Mouse (Mus musculus): Measurements from ENCODE around the gene Cavin4. TPM values are rescaled to one million over a fixed set of nuclear protein-coding genes. Genes with fewer than 3 reads are reported as not detected.

Gene Cavin4
- total RNA-seq (2021) = under 1 TPM; 0.20 to 0.42 TPM
- long read RNA-seq, experiment 1 = 0 reads
- long read RNA-seq, experiment 2 = 0 reads

GRCm38 (mm10) chr4:48663271-48663670, at the start of gene Cavin4:
Cavin4 (plus strand) TSS chr4:48663514.
- DNase-seq (ENCODE audit: low spot score in 2 of 2) = no peak

GRCm38 (mm10) chr4:48615483-48615882, 47.8 kb upstream of the Cavin4 start:
- DNase-seq (ENCODE audit: low spot score in 2 of 2) = no peak

GRCm38 (mm10) chr4:48617201-48617600, 46.1 kb upstream of the Cavin4 start:
- no peak for DNase-seq (ENCODE audit: low spot score in 2 of 2)

GRCm38 (mm10) chr4:48620121-48620520, 43.2 kb upstream of the Cavin4 start:
- no peak for DNase-seq (ENCODE audit: low spot score in 2 of 2)

- no peak for DNase-seq (ENCODE audit: low spot score in 2 of 2)
These were observed 41.1 kb upstream of the Cavin4 start for GRCm38 (mm10) chr4:48622246-48622645.

GRCm38 (mm10) chr4:48622946-48623345, 40.4 kb upstream of the Cavin4 start:
- no peak for DNase-seq (ENCODE audit: low spot score in 2 of 2)

GRCm38 (mm10) chr4:48624961-48625360, 38.4 kb upstream of the Cavin4 start:
- DNase-seq (ENCODE audit: low spot score in 2 of 2) = no peak

- DNase-seq (ENCODE audit: low spot score in 2 of 2) = no peak
These were observed 37.5 kb upstream of the Cavin4 start for GRCm38 (mm10) chr4:48625836-48626235.

GRCm38 (mm10) chr4:48629445-48629844, 33.9 kb upstream of the Cavin4 start:
- no peak for DNase-seq (ENCODE audit: low spot score in 2 of 2)

GRCm38 (mm10) chr4:48633529-48633928, 29.8 kb upstream of the Cavin4 start:
- DNase-seq (ENCODE audit: low spot score in 2 of 2) = no peak

- DNase-seq (ENCODE audit: low spot score in 2 of 2) = no peak
These were observed 29.3 kb upstream of the Cavin4 start for GRCm38 (mm10) chr4:48634058-48634457.

- DNase-seq (ENCODE audit: low spot score in 2 of 2) = no peak
These were observed 26.5 kb upstream of the Cavin4 start for GRCm38 (mm10) chr4:48636831-48637230.

GRCm38 (mm10) chr4:48638132-48638531, 25.2 kb upstream of the Cavin4 start:
- no peak for DNase-seq (ENCODE audit: low spot score in 2 of 2)

- no peak for DNase-seq (ENCODE audit: low spot score in 2 of 2)
These were observed 23.8 kb upstream of the Cavin4 start for GRCm38 (mm10) chr4:48639503-48639902.

GRCm38 (mm10) chr4:48643801-48644200, 19.5 kb upstream of the Cavin4 start:
- DNase-seq (ENCODE audit: low spot score in 2 of 2) = no peak

GRCm38 (mm10) chr4:48646143-48646542, 17.2 kb upstream of the Cavin4 start:
- DNase-seq (ENCODE audit: low spot score in 2 of 2) = no peak

- DNase-seq (ENCODE audit: low spot score in 2 of 2) = no peak
These were observed 12.5 kb upstream of the Cavin4 start for GRCm38 (mm10) chr4:48650617-48651360.

GRCm38 (mm10) chr4:48654118-48654517, 9.2 kb upstream of the Cavin4 start:
- DNase-seq (ENCODE audit: low spot score in 2 of 2) = no peak

- DNase-seq (ENCODE audit: low spot score in 2 of 2) = no peak
These were observed 6.8 kb upstream of the Cavin4 start for GRCm38 (mm10) chr4:48656530-48656929.

GRCm38 (mm10) chr4:48660144-48660543, 3.2 kb upstream of the Cavin4 start:
- no peak for DNase-seq (ENCODE audit: low spot score in 2 of 2)

- no peak for DNase-seq (ENCODE audit: low spot score in 2 of 2)
These were observed 2.4 kb upstream of the Cavin4 start for GRCm38 (mm10) chr4:48660619-48661575.

- DNase-seq (ENCODE audit: low spot score in 2 of 2) = no peak
These were observed 707 bp downstream of the Cavin4 start for GRCm38 (mm10) chr4:48664021-48664420.
